Mouse (Mus musculus) heart, postnatal 10 days (tissue): ENCODE results near the gene Sh3bp5. TPM values are rescaled to one million over a fixed set of nuclear protein-coding genes. Genes with fewer than 3 reads are reported as not detected.

ENCODE experiments used
- DNase-seq, 2 experiments: peaks; one replicate each; pipeline ENCODE4 v3.0.0; 2021
- intact Hi-C: fragments of 180-260 bp; cut with DNase I; formaldehyde crosslinking; loops from one replicate; pipeline ENCODE4 v1.15.1; 2025
- total RNA-seq, 2 experiments: library from RNA; stranded (reverse); gene quantifications; 2 replicates each; pipeline ENCODE4 v1.2.3; 2021

Sh3bp5 gene
- total RNA-seq, 2 experiments from 2014 or later = 59.7 to 65.1 TPM

- DNase-seq = no peak
- intact Hi-C loops = no loop called here
Observed at GRCm38 (mm10) chr14:31322191-31322590, 113.7 kb downstream of the Sh3bp5 start.

DNA sequence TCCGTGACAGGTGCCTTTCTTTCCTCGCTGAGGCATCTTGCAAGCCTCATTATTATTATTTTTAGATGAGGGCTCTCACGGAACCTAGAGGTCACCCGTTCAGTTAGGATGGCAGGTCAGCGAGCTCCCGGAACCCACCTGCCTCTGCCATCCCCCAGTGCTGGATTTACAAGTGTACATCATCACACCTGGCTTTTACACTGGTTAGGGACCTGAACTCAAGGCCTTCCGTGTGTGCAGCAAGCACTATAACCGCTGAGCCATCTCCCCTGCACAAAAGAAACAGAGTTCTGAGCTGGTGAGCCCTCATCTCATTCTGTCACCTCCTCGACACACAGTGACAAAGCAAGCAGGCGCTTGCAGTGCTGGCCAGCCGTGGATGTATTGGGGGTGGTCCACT is 114.7 kb downstream of the Sh3bp5 start:
- intact Hi-C loops = no loop called here
- DNase-seq = no peak

DNA sequence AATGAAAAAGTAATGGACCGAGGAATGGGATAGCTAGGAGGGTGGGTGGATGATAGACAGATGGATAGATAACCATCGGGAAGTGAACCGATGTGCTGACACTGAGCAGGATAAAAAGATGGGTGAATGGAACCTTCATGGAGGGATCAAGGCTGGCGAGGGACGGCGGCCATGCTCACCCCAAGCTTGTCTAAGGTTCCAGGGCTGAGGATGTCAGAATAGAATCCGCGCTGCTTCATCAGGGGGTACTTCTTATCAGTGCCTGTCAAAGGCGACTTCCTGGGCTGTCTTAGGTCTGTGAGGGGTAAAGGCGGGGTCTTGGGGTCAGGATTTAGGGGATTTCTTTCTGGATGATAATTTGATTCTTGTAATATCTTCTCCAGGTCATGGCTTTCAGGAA is 116.3 kb downstream of the Sh3bp5 start:
- intact Hi-C loops = no loop called here
- no peak for DNase-seq

DNA sequence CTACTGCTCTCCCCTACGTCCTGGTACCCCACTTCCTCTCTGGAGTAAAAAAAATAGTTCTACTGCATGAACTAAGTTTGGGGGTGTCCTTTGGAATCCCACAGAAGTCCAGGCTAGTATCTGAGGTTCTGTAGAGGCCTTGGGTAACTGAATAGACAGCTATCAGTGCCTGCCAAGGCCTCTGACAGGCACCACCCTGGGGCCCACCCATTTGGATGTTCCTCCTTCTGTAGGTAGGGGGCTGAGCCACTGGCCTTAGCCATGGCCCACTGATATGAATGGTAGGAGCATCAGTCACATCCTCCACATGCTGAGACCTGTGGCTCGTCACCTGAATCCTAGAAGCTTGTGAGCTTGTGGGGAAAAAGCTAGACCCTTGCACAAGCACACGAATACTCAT is 118.1 kb downstream of the Sh3bp5 start:
- intact Hi-C loops = no loop called here
- DNase-seq = no peak

DNA sequence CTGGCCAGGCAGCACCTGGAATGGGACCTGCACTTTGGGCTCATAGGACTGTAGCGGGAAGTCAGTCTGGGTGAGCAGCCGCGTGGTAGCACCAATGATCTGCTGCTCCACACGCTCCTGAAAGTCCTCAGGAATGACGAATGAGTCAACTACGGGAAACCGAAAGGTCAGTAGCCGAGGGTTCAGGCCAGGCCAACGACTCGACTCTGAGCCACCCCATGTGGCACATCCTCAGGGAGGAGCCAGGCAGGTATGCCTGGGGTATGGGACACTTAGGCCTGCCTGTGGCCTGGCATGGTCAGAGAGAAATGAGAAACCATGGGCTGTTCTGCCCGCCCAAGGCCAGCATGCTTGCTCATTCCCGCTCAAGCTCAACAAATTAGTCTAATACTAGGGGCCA is 119.3 kb downstream of the Sh3bp5 start:
- intact Hi-C loops = no loop called here
- DNase-seq = no peak

- DNase-seq = no peak
- intact Hi-C loops = no loop called here
Observed at GRCm38 (mm10) chr14:31313192-31313591, 122.7 kb downstream of the Sh3bp5 start.

Other genes with a start within 250 kb of the Sh3bp5 start
- 1,000 to 10,000 TPM; 5,439 to 5,458 TPM for gene Tnnc1, start 227.8 kb downstream of the Sh3bp5 start, total RNA-seq
- 100 to 1,000 TPM; 234 to 236 TPM for gene Nisch, start 219.1 kb downstream of the Sh3bp5 start, total RNA-seq
- 10 to 100 TPM; 15.1 to 16.9 TPM for gene Sema3g, start 218.2 kb downstream of the Sh3bp5 start, total RNA-seq
- gene Phf7, start 184.8 kb downstream of the Sh3bp5 start, total RNA-seq = 1 to 10 TPM; 5.2 to 6.0 TPM
- gene Bap1, start 184.6 kb downstream of the Sh3bp5 start, total RNA-seq = 10 to 100 TPM; 51.1 to 55.0 TPM
- under 1 TPM; 0.17 to 0.22 TPM for gene Dnah1, start 112.2 kb downstream of the Sh3bp5 start, total RNA-seq
- gene Capn7, start 99.4 kb downstream of the Sh3bp5 start, total RNA-seq = 10 to 100 TPM; 29.8 to 37.9 TPM
- gene Eaf1, start 58.3 kb upstream of the Sh3bp5 start, total RNA-seq = 10 to 100 TPM; 14.2 to 15.1 TPM
- 10 to 100 TPM; 14.3 to 15.8 TPM for gene Mettl6, start 59.0 kb upstream of the Sh3bp5 start, total RNA-seq
- 1 to 10 TPM; 5.3 to 9.6 TPM for gene Colq, start 155.3 kb upstream of the Sh3bp5 start, total RNA-seq
- 1 to 10 TPM in 1 of 2 experiments, not detected in 1; 1.1 TPM for gene Gm49387, start 204.8 kb upstream of the Sh3bp5 start, total RNA-seq
- gene Btd, start 204.9 kb upstream of the Sh3bp5 start, total RNA-seq = 10 to 100 TPM; 14.5 to 15.0 TPM
- 10 to 100 TPM; 13.5 to 13.9 TPM for gene Hacl1, start 205.2 kb upstream of the Sh3bp5 start, total RNA-seq